Mouse (Mus musculus) ES-E14 (cell line): Measurements from ENCODE around the gene Ippk. TPM values are rescaled to one million over a fixed set of nuclear protein-coding genes. Genes with fewer than 3 reads are reported as not detected.

Experiments
- DNase-seq: peaks from one replicate; pipeline ENCODE4 v3.0.0-alpha.2; 2013; ENCODE audit warnings: low read depth, low spot score
- H3K27ac ChIP-seq: 2 replicates; pipeline ENCODE4 v1.5.1; 2012; ENCODE audit warnings: low read depth, mild to moderate bottlenecking, low read length, moderate library complexity, mixed read lengths; ENCODE audit not compliant: poor library complexity, insufficient read depth, severe bottlenecking
- H3K36me3 ChIP-seq: 2 replicates; pipeline ENCODE4 v1.6.1; 2012; ENCODE audit warnings: mild to moderate bottlenecking, low read length, moderate library complexity, mixed read lengths; ENCODE audit not compliant: control insufficient read depth, poor library complexity, insufficient read depth, severe bottlenecking
- H3K4me1 ChIP-seq, 2 experiments: fragments of 150-350 bp in 1 of 2; sonication (generic) in 1 of 2; 2 replicates each; pipeline ENCODE4 v1.6.1; 2012; ENCODE audit warnings: low read length in 2 of 2, mild to moderate bottlenecking in 1 of 2, mixed read lengths in 1 of 2; ENCODE audit not compliant: control insufficient read depth in 2 of 2, insufficient read depth in 2 of 2, poor library complexity in 1 of 2
- H3K4me3 ChIP-seq, 2 experiments: fragments of 150-350 bp in 1 of 2; sonication (generic) in 1 of 2; 2 replicates each; pipeline ENCODE4 v1.5.1; 2012; ENCODE audit warnings: low read length in 2 of 2, low read depth in 1 of 2, mild to moderate bottlenecking in 1 of 2, mixed read lengths in 1 of 2; ENCODE audit not compliant: insufficient read depth in 1 of 2, poor library complexity in 1 of 2, severe bottlenecking in 1 of 2
- H3K9ac ChIP-seq: 2 replicates; pipeline ENCODE4 v1.6.1; 2012; ENCODE audit warnings: low read depth, mild to moderate bottlenecking, low read length, mixed read lengths; ENCODE audit not compliant: poor library complexity, insufficient read depth, severe bottlenecking
- H3K9me3 ChIP-seq: fragments of 150-350 bp; sonication (generic); 2 replicates; pipeline ENCODE4 v1.6.1; 2012; ENCODE audit warnings: low read depth, mild to moderate bottlenecking, low read length; ENCODE audit not compliant: control insufficient read depth, insufficient read depth
- CHD2 ChIP-seq: IDR thresholded peaks from 2 replicates; pipeline ENCODE4 v1.6.1; 2014; ENCODE audit warnings: mild to moderate bottlenecking, low read depth, low read length, inconsistent platforms
- HCFC1 ChIP-seq: IDR thresholded peaks from 2 replicates; pipeline ENCODE4 v1.6.1; 2012; ENCODE audit warnings: low read length, inconsistent platforms, borderline replicate concordance; ENCODE audit not compliant: insufficient read depth
- MAFK ChIP-seq: IDR thresholded peaks from 2 replicates; pipeline ENCODE4 v1.6.1; 2014; ENCODE audit warnings: mild to moderate bottlenecking, low read depth, low read length, inconsistent platforms; ENCODE audit not compliant: insufficient read depth
- ZC3H11A ChIP-seq: IDR thresholded peaks from 2 replicates; pipeline ENCODE4 v1.6.1; 2012; ENCODE audit warnings: low read depth, mild to moderate bottlenecking, inconsistent platforms, low read length, borderline replicate concordance
- ZNF384 ChIP-seq: IDR thresholded peaks from 2 replicates; pipeline ENCODE4 v1.6.1; 2012; ENCODE audit warnings: low read depth, low read length, inconsistent platforms
- in situ Hi-C, 2 experiments: fragments of 600-800 bp; cut with MboI; formaldehyde crosslinking; loops; one replicate each; pipeline ENCODE4 v1.15.1; 2025; ENCODE audit warnings: low sequenced_read_pairs in 2 of 2, inconsistent platforms in 1 of 2; ENCODE audit not compliant: unreplicated experiment in 2 of 2
- total RNA-seq: library from RNA; depleted of rRNA; stranded (reverse); fragments of 300-350 nt; gene quantifications from 2 replicates; pipeline ENCODE4 v1.2.3, GENCODE M21; 2012

The Ippk gene
- total RNA-seq, 1 experiment, result 16.9 TPM

GRCm38 (mm10) chr13:49470319-49470718 lies 49.3 kb downstream of the Ippk start:
- DNase-seq, result no peak
- no peaks in the 10 kb centered on the region for H3K9me3 ChIP-seq
- H3K9ac ChIP-seq, result no peak overlapping the region
- H3K36me3 ChIP-seq, result peaks cover 5% of the 10 kb centered on the region; the same call in 1 of the 2 replicates
- TF ChIP-seq CHD2 (no peak), MAFK (no peak), HCFC1 (no peak), ZC3H11A (no peak), ZNF384 (no peak)
- no peak overlapping the region for H3K27ac ChIP-seq
- no peak overlapping the region for H3K4me3 ChIP-seq
- H3K4me1 ChIP-seq, result no peaks in the 10 kb centered on the region
- in situ Hi-C loops, result no loop called here

GRCm38 (mm10) chr13:49470806-49471205 lies 49.8 kb downstream of the Ippk start:
- no peak for DNase-seq
- Histone ChIP-seq H3K4me3 (no peak overlapping the region), H3K9ac (no peak overlapping the region), H3K36me3 (peaks cover 3% of the 10 kb centered on the region; the same call in 1 of the 2 replicates), H3K4me1 (no peaks in the 10 kb centered on the region), H3K27ac (no peak overlapping the region), H3K9me3 (no peaks in the 10 kb centered on the region)
- TF ChIP-seq HCFC1, result no peak
- no peak for TF ChIP-seq ZNF384
- no peak for TF ChIP-seq MAFK
- no peak for TF ChIP-seq ZC3H11A
- no peak for TF ChIP-seq CHD2
- in situ Hi-C loops, result no loop called here

GRCm38 (mm10) chr13:49471981-49472675 lies 51.1 kb downstream of the Ippk start:
- Histone ChIP-seq H3K27ac (no peak overlapping the region), H3K36me3 (peaks cover 3% of the 10 kb centered on the region; the same call in 1 of the 2 replicates), H3K9me3 (no peaks in the 10 kb centered on the region), H3K9ac (no peak overlapping the region), H3K4me1 (no peaks in the 10 kb centered on the region), H3K4me3 (no peak overlapping the region)
- in situ Hi-C loops, result no loop called here
- DNase-seq, result no peak
- no peak for TF ChIP-seq CHD2
- TF ChIP-seq HCFC1, result no peak
- TF ChIP-seq MAFK, result no peak
- TF ChIP-seq ZC3H11A, result no peak
- no peak for TF ChIP-seq ZNF384

- Histone ChIP-seq H3K4me3 (no peak overlapping the region), H3K9ac (no peak overlapping the region), H3K9me3 (no peaks in the 10 kb centered on the region), H3K36me3 (peaks cover 3% of the 10 kb centered on the region; the same call in 1 of the 2 replicates), H3K27ac (no peak overlapping the region), H3K4me1 (no peaks in the 10 kb centered on the region)
- no peak for DNase-seq
- TF ChIP-seq HCFC1, result no peak
- TF ChIP-seq MAFK, result no peak
- no peak for TF ChIP-seq ZC3H11A
- no peak for TF ChIP-seq CHD2
- TF ChIP-seq ZNF384, result no peak
- in situ Hi-C loops, result no loop called here
These were observed 51.6 kb downstream of the Ippk start for GRCm38 (mm10) chr13:49472676-49473005.

GRCm38 (mm10) chr13:49477887-49478286 lies 56.8 kb downstream of the Ippk start:
- no peak for DNase-seq
- Histone ChIP-seq H3K9me3 (no peaks in the 10 kb centered on the region), H3K4me3 (no peak overlapping the region), H3K4me1 (no peaks in the 10 kb centered on the region), H3K36me3 (no peaks in the 10 kb centered on the region), H3K9ac (no peak overlapping the region), H3K27ac (no peak overlapping the region)
- no peak for TF ChIP-seq ZNF384
- in situ Hi-C loops, result no loop called here
